Mouse (Mus musculus): ENCODE data around the gene Crebzf. TPM values are rescaled to one million over a fixed set of nuclear protein-coding genes. Genes with fewer than 3 reads are reported as not detected.
A peak's percentile ranks its signal among the peaks of the same experiment; 100 is the strongest.

Gene Crebzf
- 25.2 and 37.8 TPM in 2 replicates for polyA plus RNA-seq (2012; rRNA removed)
- 15.1 and 16.2 TPM in 2 replicates for polyA plus RNA-seq (2014; fragmentation: Nextera tagmentation; extraction: Ambion mirVana)

- Histone ChIP-seq H3K27me3 (ENCODE audit: control insufficient read depth, insufficient read depth, low read length) (no peaks in the 10 kb centered on the region), H3K4me2 (ENCODE audit: low read depth) (peak within 1 kb of the TSS; percentile 78), H3K9me3 (ENCODE audit: control insufficient read depth, low read length) (no peaks in the 10 kb centered on the region), H3K27ac (peak within 1 kb of the TSS; percentile 73), H3K4me1 (replicated peaks; ENCODE audit: control insufficient read depth in 2 of 2, insufficient read depth in 2 of 2, low read length in 1 of 2) (peaks cover 0 to 3% of the 10 kb centered on the region in 2 experiments; a peak in 2 of 4 replicates), H3K9ac (replicated peaks) (peak within 1 kb of the TSS; percentile 83), H3K36me3 (replicated peaks; ENCODE audit: control insufficient read depth, insufficient read depth, low read depth) (peaks cover 8% of the 10 kb centered on the region), H3K4me3 (ENCODE audit: insufficient read depth in 1 of 2, low read depth in 2 of 2, low read length in 2 of 2) (peak within 1 kb of the TSS; percentile 85 to 87)
- peak; percentile 95 to 97 (median 97) for DNase-seq (ENCODE audit: low read depth in 3 of 3, low spot score in 3 of 3)
- TF ChIP-seq CTCF (IDR thresholded peaks at IDR 0.05; ENCODE audit: low read depth) (no peak), EP300 (IDR thresholded peaks at IDR 0.05; ENCODE audit: low read depth) (peak; percentile 88)
- WGBS (ENCODE audit: insufficient replicate concordance), result under 1% methylated on average over 52 of the region's 54 CpGs
- ATAC-seq (ENCODE audit: insufficient read depth), result peak; percentile 91
These were observed at the start of gene Crebzf for GRCm38 (mm10) chr7:90442518-90443080. Gene Crebzf, plus strand, starts transcription at chr7:90442729.

- no peak overlapping the region for H3K27ac ChIP-seq
- H3K9ac ChIP-seq (replicated peaks), result no peak overlapping the region
- H3K4me1 ChIP-seq (replicated peaks; ENCODE audit: control insufficient read depth in 2 of 2, insufficient read depth in 2 of 2, low read length in 1 of 2), result no peaks in the 10 kb centered on the region
- H3K4me2 ChIP-seq (ENCODE audit: low read depth), result no peak overlapping the region
- no peaks in the 10 kb centered on the region for H3K27me3 ChIP-seq (ENCODE audit: control insufficient read depth, insufficient read depth, low read length)
- no peak for ATAC-seq (ENCODE audit: insufficient read depth)
- no peak overlapping the region for H3K4me3 ChIP-seq (ENCODE audit: insufficient read depth in 1 of 2, low read depth in 2 of 2, low read length in 2 of 2)
- TF ChIP-seq CTCF (IDR thresholded peaks at IDR 0.05; ENCODE audit: low read depth) (no peak), EP300 (IDR thresholded peaks at IDR 0.05; ENCODE audit: low read depth) (no peak)
- no peak for DNase-seq (ENCODE audit: low read depth in 3 of 3, low spot score in 3 of 3)
- H3K9me3 ChIP-seq (ENCODE audit: control insufficient read depth, low read length), result no peaks in the 10 kb centered on the region
- WGBS (ENCODE audit: insufficient replicate concordance), result 45% methylated on average over 4 of the region's 4 CpGs
- H3K36me3 ChIP-seq (replicated peaks; ENCODE audit: control insufficient read depth, insufficient read depth, low read depth), result no peaks in the 10 kb centered on the region
These were observed 47.5 kb upstream of the Crebzf start for GRCm38 (mm10) chr7:90395073-90395472.

GRCm38 (mm10) chr7:90395928-90396327 lies 46.6 kb upstream of the Crebzf start:
- no peaks in the 10 kb centered on the region for H3K36me3 ChIP-seq (replicated peaks; ENCODE audit: control insufficient read depth, insufficient read depth, low read depth)
- no peaks in the 10 kb centered on the region for H3K9me3 ChIP-seq (ENCODE audit: control insufficient read depth, low read length)
- H3K4me1 ChIP-seq (replicated peaks; ENCODE audit: control insufficient read depth in 2 of 2, insufficient read depth in 2 of 2, low read length in 1 of 2), result no peaks in the 10 kb centered on the region
- ATAC-seq (ENCODE audit: insufficient read depth), result no peak
- no peak overlapping the region for H3K9ac ChIP-seq (replicated peaks)
- WGBS (ENCODE audit: insufficient replicate concordance), result 58% methylated on average over 5 of the region's 5 CpGs
- H3K4me3 ChIP-seq (ENCODE audit: insufficient read depth in 1 of 2, low read depth in 2 of 2, low read length in 2 of 2), result no peak overlapping the region
- TF ChIP-seq CTCF (IDR thresholded peaks at IDR 0.05; ENCODE audit: low read depth) (no peak), EP300 (IDR thresholded peaks at IDR 0.05; ENCODE audit: low read depth) (no peak)
- H3K27ac ChIP-seq, result no peak overlapping the region
- H3K4me2 ChIP-seq (ENCODE audit: low read depth), result no peak overlapping the region
- H3K27me3 ChIP-seq (ENCODE audit: control insufficient read depth, insufficient read depth, low read length), result no peaks in the 10 kb centered on the region
- no peak for DNase-seq (ENCODE audit: low read depth in 3 of 3, low spot score in 3 of 3)

GRCm38 (mm10) chr7:90409934-90410333 lies 32.6 kb upstream of the Crebzf start:
- Histone ChIP-seq H3K4me3 (ENCODE audit: insufficient read depth in 1 of 2, low read depth in 2 of 2, low read length in 2 of 2) (no peak overlapping the region), H3K4me1 (replicated peaks; ENCODE audit: control insufficient read depth in 2 of 2, insufficient read depth in 2 of 2, low read length in 1 of 2) (no peaks in the 10 kb centered on the region), H3K36me3 (replicated peaks; ENCODE audit: control insufficient read depth, insufficient read depth, low read depth) (no peaks in the 10 kb centered on the region), H3K9me3 (ENCODE audit: control insufficient read depth, low read length) (no peaks in the 10 kb centered on the region), H3K9ac (replicated peaks) (no peak overlapping the region), H3K27ac (no peak overlapping the region), H3K27me3 (ENCODE audit: control insufficient read depth, insufficient read depth, low read length) (no peaks in the 10 kb centered on the region), H3K4me2 (ENCODE audit: low read depth) (no peak overlapping the region)
- TF ChIP-seq EP300 (IDR thresholded peaks at IDR 0.05; ENCODE audit: low read depth), result no peak
- peak; percentile 75 for TF ChIP-seq CTCF (IDR thresholded peaks at IDR 0.05; ENCODE audit: low read depth)
- DNase-seq (ENCODE audit: low read depth in 3 of 3, low spot score in 3 of 3), result peak in 1 of 3 experiments; percentile 26
- 40% methylated on average over 3 of the region's 3 CpGs for WGBS (ENCODE audit: insufficient replicate concordance)
- no peak for ATAC-seq (ENCODE audit: insufficient read depth)

- Histone ChIP-seq H3K9me3 (ENCODE audit: control insufficient read depth, low read length) (no peaks in the 10 kb centered on the region), H3K4me2 (ENCODE audit: low read depth) (peak within 1 kb of the TSS; percentile 40), H3K4me1 (replicated peaks; ENCODE audit: control insufficient read depth in 2 of 2, insufficient read depth in 2 of 2, low read length in 1 of 2) (no peaks in the 10 kb centered on the region), H3K36me3 (replicated peaks; ENCODE audit: control insufficient read depth, insufficient read depth, low read depth) (no peaks in the 10 kb centered on the region), H3K27ac (no peak within 1 kb of the TSS), H3K4me3 (ENCODE audit: insufficient read depth in 1 of 2, low read depth in 2 of 2, low read length in 2 of 2) (peak within 1 kb of the TSS; percentile 8 to 32; a peak in 3 of 4 replicates), H3K27me3 (ENCODE audit: control insufficient read depth, insufficient read depth, low read length) (no peaks in the 10 kb centered on the region), H3K9ac (replicated peaks) (no peak within 1 kb of the TSS)
- peak; percentile 88 for ATAC-seq (ENCODE audit: insufficient read depth)
- TF ChIP-seq CTCF (IDR thresholded peaks at IDR 0.05; ENCODE audit: low read depth), result no peak
- TF ChIP-seq EP300 (IDR thresholded peaks at IDR 0.05; ENCODE audit: low read depth), result no peak
- DNase-seq (ENCODE audit: low read depth in 3 of 3, low spot score in 3 of 3), result peak in 2 of 3 experiments; percentile 19 to 40
- WGBS (ENCODE audit: insufficient replicate concordance), result 24% methylated on average over 29 of the region's 29 CpGs
These were observed 16.2 kb upstream of the Crebzf start, which contains the start of gene Ccdc89 for GRCm38 (mm10) chr7:90426020-90427001. Gene Ccdc89, plus strand, starts transcription at chr7:90426577.

All from liver, embryonic 14.5 days (tissue).